Mouse (Mus musculus) adrenal gland, adult 8-10 months (tissue): Measurements from ENCODE around the gene 2010315B03Rik. TPM values are rescaled to one million over a fixed set of nuclear protein-coding genes. Genes with fewer than 3 reads are reported as not detected.
"Not testable (repeated sequence)": the region's sequence is repeated elsewhere in the genome, so short reads cannot be mapped to it uniquely, and the experiment has no call there.

Experiments
- DNase-seq: peaks from one replicate; pipeline ENCODE4 v3.0.0; 2022
- total RNA-seq, 4 experiments: library from RNA; stranded (reverse); gene quantifications; 2 replicates each; pipeline ENCODE4 v1.2.4; 2022

2010315B03Rik gene
- 10 to 100 TPM; 19.9 to 29.1 (median 24.6) TPM for total RNA-seq

DNA sequence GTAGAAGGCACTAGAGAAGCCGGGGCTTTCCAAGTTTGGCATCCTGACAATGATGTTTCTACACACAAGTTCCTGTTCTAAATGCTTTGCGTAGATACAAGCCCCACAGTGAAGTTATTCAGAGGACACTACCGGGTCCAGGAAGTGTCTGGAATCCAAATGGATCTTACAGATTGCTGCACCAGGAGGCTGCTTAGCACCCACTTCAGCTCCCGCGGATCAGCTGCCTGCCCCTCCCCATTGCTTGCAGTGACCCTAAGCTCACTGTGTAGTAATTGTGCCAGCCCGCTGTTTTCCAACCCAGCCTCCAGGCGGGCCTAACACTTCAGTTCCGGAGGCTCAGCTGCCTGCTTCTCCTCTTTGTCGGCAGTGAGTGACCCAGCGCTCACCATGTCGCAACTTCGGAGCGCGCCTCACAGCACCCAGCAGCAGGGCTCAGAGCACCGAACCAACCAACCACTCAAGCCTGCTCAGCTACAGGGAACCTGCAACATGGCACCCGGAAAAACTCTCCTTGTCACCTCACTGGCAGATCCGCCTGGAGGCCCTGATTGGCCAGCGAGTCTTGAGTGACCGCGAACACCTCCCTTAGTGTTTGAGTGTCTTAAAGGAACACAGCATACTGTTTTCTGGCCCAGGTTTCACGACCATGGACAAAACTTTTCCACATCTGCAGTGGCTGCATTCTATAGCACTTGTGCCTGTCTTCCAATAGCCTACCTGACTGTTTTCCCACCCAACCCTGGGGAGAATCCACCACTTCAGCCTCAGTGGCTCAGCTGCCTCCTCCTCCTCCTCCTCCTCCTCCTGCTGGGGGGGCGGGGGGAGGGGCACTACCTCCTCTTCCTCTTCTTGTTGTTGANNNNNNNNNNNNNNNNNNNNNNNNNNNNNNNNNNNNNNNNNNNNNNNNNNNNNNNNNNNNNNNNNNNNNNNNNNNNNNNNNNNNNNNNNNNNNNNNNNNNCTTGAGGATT, at the start of gene 2010315B03Rik:
Gene 2010315B03Rik, minus strand, starts transcription at position 526 of the 972 bp plus-strand sequence.
- peak; percentile 89 for DNase-seq

DNA sequence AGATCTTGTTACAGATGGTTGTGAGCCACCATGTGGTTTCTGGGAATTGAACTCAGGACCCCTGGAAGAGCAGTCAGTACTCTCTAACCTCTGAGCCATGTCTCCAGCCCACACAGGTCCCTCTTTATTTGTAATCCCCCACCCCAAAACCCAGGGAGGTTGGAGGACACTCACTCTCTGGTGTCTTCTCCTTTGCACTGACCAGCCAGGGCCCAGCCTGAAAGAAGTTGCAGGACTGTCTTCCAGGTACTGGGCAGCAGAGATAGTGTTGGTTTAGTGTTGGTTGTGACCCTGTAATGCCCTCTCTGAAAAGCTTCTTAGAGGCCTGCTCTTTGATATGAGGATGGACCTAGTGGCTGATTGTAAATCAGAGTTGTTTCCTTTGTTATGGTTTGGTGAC, 994 bp downstream of the 2010315B03Rik start:
- no peak for DNase-seq

DNA sequence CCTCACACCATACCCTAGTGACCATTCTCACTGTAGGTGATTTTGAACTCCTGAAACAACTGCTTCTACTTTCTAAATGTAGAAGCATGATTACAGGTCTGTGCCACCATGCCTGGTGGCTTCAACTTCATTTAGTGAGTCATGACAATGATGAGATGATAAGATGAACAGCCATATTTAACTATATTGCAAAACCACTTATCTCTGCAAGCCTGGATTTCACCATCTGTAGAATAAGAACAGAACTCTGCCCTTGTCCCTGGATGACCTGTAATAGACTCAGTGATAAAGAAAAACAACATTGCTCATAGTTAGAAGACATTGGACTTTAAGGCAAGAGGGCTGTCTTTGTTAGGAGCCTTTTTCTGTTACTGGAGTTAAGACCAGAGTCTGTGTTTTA, 24.2 kb downstream of the 2010315B03Rik start:
- no peak for DNase-seq

DNA sequence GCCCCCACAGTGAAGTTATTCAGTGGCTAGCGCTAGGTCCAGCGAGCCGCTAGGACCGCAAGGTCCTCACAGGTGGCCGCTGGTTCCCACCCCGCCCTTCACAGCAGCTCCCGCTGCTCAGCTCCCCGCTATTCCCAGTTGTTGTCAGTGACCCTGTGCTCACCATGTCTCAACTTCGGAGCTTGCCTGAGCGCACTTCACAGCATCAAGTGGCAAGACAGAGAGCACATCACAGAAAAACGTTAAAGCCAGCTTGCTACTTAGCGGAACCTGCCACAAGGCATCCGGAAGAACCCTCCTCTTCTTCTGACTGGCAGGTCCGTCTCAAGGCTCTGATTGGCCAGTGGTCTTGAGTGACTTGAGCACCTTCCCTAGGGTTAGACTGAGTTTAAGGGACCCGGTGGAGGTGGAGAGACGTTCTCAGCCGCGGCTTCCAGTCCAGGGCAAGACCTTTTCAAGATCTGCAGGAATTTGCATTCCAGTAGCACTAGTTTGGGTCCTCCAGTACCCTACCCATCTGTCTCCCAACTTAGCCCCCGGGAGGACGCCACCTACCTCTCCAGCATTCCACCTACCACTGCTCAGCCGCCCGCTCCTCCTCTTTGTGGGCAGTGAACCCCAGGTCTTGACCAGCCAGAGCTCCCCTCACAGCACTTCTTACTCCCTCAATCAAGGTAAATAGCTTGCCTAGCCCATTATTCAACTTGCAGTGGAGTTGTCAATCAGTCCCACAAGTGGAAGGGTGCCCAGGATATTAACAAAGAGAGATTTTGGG, 30.4 kb downstream of the 2010315B03Rik start:
- peak; percentile 85 for DNase-seq

DNA sequence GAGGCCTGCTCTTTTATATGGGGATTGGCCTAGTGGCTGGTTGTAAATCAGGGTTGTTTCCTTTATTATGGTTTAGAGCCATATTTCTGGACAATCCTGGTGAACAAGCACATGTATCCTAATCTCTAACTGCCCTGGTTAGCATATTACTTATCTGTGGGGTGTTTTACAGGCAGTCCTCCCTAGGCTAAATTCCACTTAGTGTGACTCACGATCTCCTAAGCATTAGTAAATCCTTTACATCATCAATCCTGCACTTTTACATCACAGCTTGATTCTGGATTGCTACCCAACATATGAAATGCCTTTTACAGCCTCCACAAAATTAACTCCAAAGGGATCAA, 31.1 kb downstream of the 2010315B03Rik start:
- no peak for DNase-seq

DNA sequence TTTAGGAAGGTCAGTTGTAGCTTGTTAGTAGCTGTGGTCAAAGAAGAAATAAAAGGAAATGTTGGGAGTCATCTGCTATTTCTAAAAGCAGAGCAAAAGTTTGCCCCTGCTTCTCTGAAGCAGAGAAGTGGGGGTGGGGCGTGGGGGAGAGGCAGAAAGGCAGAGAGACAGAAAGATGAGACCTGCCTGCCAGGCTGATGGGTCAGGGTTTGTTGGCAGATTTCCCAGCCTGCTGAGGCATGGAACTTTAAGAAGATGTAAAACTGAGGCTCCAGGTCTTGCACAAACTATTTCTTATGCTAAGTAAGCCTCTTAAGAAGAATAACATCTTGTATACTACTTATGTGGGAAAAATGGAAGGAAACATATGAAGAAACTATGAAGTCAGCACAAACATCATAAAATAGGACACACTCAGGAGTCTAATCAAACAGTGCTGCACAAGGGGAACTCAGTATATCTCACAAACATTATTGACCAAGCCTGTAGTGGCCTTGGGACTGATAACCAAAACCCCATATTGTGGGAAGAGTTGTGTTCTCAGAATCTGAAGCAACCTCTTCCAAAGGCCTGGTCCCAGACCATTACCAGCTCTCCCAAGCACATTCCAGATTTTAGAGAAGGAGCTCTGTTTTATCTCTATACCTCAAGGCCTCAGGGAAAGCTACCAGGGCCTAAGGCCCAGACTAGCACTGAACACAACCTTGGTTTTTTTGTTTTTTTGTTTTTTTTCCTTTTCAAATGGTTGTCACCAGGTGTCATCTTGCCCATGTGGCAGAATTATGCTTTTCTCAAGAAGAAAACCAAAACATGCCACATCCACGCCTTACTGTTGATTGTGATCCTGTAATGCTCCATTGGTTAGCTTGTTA, 31.7 kb downstream of the 2010315B03Rik start:
- DNase-seq: peak; percentile 19

DNA sequence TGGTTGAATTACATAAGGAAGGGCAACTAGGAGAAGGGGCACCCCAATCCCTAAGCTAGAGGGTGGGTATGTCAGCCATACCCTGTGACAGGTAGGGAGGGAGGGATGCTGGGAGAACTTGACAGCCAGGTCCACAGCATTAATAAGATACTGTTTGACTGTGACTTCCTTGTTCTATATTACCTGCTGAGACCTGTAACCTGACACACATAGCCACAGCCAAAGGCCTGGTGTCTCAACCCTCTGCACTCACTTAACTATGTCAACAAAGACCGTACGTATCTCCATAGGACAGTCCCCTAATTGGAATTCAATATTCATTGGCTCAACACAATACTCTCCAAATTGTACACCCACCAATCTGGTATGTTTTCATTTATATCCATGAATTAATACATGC, 33.2 kb downstream of the 2010315B03Rik start:
- DNase-seq: no peak

DNA sequence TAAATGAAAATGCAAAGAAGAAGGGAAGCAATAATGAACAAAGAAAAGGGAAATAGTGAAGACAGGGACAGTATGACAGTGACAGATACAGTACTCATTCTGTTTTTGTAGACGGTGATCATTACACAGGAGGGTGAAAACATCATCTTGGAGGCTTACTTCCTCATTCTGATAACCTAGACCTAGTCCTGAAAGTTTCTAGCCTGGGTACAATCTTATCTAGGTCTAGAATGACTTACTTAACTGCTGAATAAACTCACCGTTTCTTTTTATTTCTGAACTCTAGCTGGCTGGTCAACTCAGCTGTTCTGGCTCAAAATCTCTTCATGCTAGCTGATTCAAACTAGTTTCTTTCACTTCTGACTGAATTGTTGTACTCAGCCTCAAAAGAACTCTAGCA, 37.4 kb downstream of the 2010315B03Rik start:
- DNase-seq: no peak

DNA sequence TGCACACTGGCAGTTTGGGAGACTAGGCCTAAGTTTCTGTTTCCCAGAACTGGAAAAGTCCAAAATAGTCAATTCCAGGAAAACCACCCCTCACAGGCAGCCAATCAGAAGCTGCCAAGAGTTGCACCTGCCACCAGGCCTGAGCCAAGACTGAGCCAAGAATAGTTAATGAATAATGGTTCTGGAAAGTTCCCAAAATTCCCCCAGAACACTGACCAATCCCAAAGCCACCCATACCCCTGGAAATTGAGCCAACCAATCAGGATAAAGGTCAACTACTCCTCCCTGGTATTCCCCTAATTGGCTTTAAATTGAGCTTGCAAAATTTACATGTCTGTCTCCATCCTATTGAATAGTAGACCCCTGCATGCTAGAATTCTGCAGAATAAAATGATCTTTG, 39.3 kb downstream of the 2010315B03Rik start:
- no peak for DNase-seq

DNA sequence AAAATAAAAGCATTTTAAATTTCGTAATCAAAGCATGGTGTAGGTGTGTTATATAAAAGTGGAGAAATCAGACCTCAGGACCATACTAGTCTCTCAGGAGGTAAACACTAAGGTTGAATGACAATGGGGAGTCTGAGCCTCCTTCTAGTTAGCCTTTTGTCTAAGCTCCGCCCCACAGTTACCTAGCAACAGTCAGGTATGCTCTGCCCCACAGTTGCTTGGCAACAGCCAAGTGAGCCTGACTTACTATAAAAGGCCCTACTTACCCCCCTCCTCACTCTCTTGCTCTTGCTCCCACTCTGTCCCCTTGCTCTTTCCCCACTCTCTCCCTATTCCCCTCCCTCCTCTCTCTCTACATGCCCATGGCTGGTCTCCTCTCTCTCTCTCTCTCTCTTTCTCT, 44.6 kb downstream of the 2010315B03Rik start:
- DNase-seq: no peak

DNA sequence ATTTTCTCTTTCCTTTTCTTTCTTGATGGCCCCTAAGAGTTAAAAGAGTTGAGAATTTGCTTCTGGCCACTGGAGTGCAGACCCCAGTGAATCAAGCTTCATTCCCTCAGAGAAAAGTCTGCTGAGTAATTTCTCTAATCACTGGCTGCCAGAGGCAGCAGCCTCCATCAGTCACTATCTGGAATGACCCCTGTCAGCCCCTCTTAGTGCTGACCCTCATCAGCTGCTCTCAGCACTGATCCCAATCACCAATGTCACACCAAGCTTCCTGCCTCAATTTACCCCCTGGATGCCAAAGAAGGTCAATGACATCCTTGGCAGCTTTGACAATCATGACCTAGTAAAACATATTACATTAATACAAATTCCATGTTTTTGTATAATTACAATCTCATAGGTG, 45.0 kb downstream of the 2010315B03Rik start:
- DNase-seq: no peak

DNA sequence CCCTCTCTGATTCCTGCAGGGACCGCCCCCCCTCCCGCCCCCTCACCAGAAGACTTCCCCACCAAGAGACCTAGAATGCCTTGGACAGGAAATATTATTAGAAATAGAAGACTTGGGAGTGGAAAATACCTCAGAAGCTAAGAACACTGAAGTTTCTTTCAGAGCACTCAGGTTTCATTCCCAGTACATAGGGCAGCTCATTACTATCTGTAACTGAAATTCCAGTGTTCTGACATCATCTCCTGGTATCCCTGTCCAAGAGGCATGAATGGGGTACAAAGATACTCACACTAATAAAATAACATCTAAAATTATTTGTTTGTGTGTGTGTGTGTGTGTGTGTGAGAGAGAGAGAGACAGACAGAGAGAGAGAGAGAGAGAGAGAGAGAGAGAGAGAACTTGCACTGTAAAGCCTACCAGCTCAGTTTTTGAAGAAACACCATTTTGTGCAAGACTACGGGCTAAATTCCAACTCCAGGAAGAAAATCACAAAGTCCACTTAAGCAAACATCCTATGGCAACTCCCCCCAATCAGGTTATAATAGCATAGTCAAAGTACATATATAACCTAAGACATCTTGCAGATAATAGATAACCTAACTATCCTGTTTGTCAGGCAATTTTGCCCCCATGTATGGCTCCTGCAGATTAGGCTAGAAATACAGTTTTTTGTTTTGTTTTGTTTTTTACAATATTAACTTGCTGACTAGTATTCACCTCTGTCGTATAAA, 49.3 kb downstream of the 2010315B03Rik start:
- DNase-seq: no peak

DNA sequence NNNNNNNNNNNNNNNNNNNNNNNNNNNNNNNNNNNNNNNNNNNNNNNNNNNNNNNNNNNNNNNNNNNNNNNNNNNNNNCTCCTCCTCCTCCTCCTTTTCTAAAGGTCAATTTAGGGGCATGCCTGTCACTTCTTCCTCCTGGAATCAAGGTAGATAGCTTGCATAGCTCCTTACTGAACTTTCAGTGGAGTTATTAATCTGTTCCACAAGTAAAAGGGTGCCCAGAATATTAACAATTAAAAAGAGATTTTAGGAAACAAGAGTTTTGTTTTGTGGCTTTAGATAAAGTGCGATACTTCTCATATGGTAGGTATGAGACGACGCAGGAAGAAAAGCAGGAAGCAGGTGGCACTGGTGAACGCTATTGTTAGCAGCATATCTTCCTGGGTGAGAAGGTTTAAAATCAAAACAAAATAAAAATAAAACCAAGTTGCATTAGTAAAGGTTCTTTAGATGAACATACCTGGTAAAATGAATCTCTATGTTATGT, 54.4 kb downstream of the 2010315B03Rik start:
- no peak for DNase-seq

DNA sequence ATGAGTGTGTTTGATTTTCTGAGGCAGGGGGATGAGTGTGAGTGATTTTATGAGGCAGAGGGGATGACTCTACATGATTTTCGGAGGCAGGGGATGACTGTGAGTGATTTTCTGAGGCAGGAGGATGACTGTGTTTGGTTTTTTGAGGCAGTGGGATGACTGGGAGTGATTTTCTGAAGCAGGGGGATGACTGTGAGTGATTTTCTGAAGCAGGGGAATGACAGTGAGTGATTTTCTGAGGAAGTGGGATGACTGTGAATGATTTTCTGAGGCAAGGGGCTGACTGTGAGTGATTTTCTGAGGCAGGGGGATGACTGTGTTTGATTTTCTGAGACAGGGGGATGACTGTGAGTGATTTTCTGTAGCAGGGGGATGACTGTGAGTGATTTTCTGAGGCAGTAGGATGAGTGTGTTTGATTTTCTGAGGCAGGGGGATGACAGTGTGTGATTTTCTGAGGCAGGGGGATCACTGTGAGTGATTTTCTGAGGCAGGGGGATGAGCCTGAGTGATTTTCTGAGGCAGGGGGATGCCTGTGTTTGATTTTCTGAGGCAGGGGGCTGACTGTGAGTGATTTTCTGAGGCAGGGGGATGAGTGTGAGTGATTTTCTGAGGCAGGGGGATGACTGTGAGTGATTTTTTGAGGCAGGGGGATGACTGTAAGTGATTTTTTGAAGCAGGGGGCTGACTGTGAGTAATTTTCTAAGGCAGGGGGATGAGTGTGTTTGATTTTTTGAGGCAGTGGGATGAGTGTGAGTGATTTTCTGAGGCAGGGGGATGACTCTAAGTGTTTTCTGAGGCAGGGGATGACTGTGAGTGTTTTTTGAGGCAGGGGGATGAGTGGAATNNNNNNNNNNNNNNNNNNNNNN, 55.1 kb downstream of the 2010315B03Rik start:
- DNase-seq: no peak

DNA sequence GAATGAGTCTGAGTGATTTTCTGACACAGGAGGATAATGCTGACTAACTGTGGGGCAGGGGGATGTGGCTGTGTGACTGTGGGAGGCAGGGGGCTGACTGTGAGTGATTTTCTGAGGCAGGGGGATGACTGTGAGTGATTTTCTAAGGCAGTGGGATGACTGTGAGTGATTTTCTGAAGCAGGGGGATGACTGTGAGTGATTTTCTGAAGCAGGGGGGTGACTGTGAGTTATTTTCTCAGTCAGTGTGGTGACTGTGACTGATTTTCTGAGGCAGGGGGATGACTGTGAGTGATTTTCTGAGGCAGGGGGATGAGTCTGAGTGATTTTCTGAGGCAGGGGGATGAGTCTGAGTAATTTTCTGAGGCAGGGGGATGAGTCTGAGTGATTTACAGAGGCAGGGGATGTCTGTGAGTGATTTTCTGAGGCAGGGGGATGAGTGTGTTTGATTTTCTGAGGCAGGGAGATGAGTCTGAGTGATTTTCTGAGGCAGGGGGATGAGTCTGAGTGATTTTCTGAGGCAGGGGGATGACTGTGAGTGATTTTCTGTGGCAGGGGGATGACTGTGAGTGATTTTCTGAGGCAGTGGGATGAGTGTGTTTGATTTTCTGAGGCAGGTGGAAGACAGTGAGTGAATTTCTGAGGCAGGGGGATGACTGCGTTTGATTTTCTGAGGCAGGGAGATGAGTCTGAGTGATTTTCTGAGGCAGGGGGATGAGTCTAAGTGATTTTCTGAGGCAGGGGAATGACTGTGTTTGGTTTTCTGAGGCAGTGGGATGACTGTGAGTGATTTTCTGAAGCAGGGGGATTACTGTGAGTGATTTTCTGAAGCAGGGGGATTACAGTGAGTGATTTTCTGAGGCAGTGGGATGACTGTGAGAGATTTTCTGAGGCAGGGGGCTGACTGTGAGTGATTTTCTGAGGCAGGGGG, 56.0 kb downstream of the 2010315B03Rik start:
- DNase-seq: not testable (repeated sequence)

DNA sequence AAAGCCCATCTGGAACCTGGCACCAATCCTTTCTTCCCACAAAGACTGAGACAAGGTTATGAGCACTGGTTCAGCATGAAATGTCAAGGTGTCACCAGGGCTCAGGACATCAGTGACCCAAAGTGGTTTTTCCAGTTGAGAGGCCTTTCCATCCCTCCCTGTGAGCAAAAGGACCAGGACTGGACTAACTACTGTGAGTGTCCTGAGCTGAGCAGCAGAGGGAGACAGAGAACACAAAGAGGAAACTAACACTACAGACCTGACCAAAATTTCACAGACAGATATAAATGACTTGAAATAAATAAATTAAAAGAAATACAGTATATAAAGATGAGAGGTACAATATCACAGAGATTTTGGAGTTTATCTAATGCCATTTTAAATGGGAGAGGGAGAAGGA, 61.1 kb downstream of the 2010315B03Rik start:
- no peak for DNase-seq
